Mouse (Mus musculus): ENCODE data around the gene Zcchc13.

GRCm38 (mm10) chrX:103621799-103622198 lies 8.6 kb upstream of the Zcchc13 start:
- TF ChIP-seq ZNF384 (IDR thresholded peaks at IDR 0.05; ENCODE audit: low read depth, low read length) (no peak), POLR2A (IDR thresholded peaks at IDR 0.05; ENCODE audit: control insufficient read depth in 1 of 2, insufficient read depth in 1 of 2, low read depth in 1 of 2, low read length in 2 of 2, poor library complexity in 1 of 2) (no peak), ETS1 (IDR thresholded peaks at IDR 0.05; ENCODE audit: low read depth, low read length) (no peak), GATA1 (IDR thresholded peaks at IDR 0.05; ENCODE audit: low read depth, low read length) (no peak), KAT2A (conservative IDR thresholded peaks at IDR 0.05; ENCODE audit: low read depth, low read length) (no peak)
